Comparison of ENCODE assay signal across 15 mouse cellular contexts in genomic region chr5:49965810-49966209, GRCm38 (mm10).
"Had no signal": no experiment of that assay in that cellular context is flagged by ENCODE, and none has a peak within 500 bp of the region (broad histone marks: within the 10 kb centered on the region; RNA-seq: fewer than 3 reads in every experiment).

No protein-coding gene starts in this region.

- H3K4me3 ChIP-seq: layer of hippocampus, adult 2 months; liver, embryonic 13.5 days; neural tube, embryonic 12.5 days; neural tube, embryonic 15.5 days; stomach, embryonic 15.5 days had no signal

- H3K4me1 ChIP-seq: liver, embryonic 13.5 days; neural tube, embryonic 12.5 days; neural tube, embryonic 15.5 days; stomach, embryonic 15.5 days had no signal

- DNase-seq: kidney, adult 18-20 months; kidney, adult 9 months; kidney, postnatal 25 days; layer of hippocampus, adult 9-11 months; liver, embryonic 13.5 days; midbrain, embryonic 14.5 days; right cerebral cortex, adult 18-20 months; right cerebral cortex, postnatal 14 days; right cerebral cortex, postnatal 4 days; spleen, adult 18-20 months; thymus, postnatal 36 days had no signal
